Mouse (Mus musculus) liver, embryonic 13.5 days (tissue): Measurements from ENCODE around the gene Amelx. TPM values are rescaled to one million over a fixed set of nuclear protein-coding genes. Genes with fewer than 3 reads are reported as not detected.
A peak's percentile ranks its signal among the peaks of the same experiment; 100 is the strongest.

Experiments used
- ATAC-seq: fragments of 200-750 bp; cut with Nextera tagmentation; 2 replicates; pipeline ENCODE4 v1.8.0; 2017; ENCODE audit warnings: low read depth, mild to moderate bottlenecking, moderate number of reproducible peaks, moderate library complexity
- DNase-seq: peaks from one replicate; pipeline ENCODE4 v3.0.0; 2022
- H3K27ac ChIP-seq: fragments of 300-500 bp; sonication (generic); 2 replicates; pipeline ENCODE4 v1.5.1; 2015; ENCODE audit warnings: moderate library complexity, mild to moderate bottlenecking, inconsistent platforms
- H3K27me3 ChIP-seq: fragments of 300-500 bp; sonication (generic); 2 replicates; pipeline ENCODE4 v1.6.1; 2015; ENCODE audit warnings: mild to moderate bottlenecking, inconsistent platforms
- H3K36me3 ChIP-seq: fragments of 300-500 bp; sonication (generic); 2 replicates; pipeline ENCODE4 v1.6.1; 2015; ENCODE audit warnings: mild to moderate bottlenecking, inconsistent platforms
- H3K4me1 ChIP-seq: fragments of 300-500 bp; sonication (generic); replicated peaks from 2 replicates; pipeline ENCODE4 v1.6.1; 2015; ENCODE audit warnings: inconsistent platforms
- H3K4me2 ChIP-seq: fragments of 300-500 bp; sonication (generic); 2 replicates; pipeline ENCODE4 v1.6.1; 2015; ENCODE audit warnings: inconsistent platforms, mild to moderate bottlenecking, moderate library complexity
- H3K4me3 ChIP-seq: fragments of 300-500 bp; sonication (generic); replicated peaks from 2 replicates; pipeline ENCODE4 v1.5.1; 2015; ENCODE audit warnings: mild to moderate bottlenecking, inconsistent platforms
- H3K9ac ChIP-seq: fragments of 300-500 bp; sonication (generic); 2 replicates; pipeline ENCODE4 v1.6.1; 2015; ENCODE audit warnings: mild to moderate bottlenecking, inconsistent platforms
- H3K9me3 ChIP-seq: fragments of 300-500 bp; sonication (generic); replicated peaks from 2 replicates; pipeline ENCODE4 v1.6.1; 2016; ENCODE audit warnings: inconsistent platforms
- WGBS: fragments of 180-500 bp; shearing (Covaris S2); methylation state at CpG from one replicate; pipeline ENCODE4 v1.1.7; 2015; ENCODE audit not compliant: insufficient replicate concordance; 5-methylcytosine and 5-hydroxymethylcytosine counted together
- polyA plus RNA-seq: library from polyadenylated mRNA; unstranded; fragments of >200 nt; fragmentation: Nextera tagmentation; extraction: Ambion mirVana; gene quantifications from 2 replicates; pipeline ENCODE4 v1.2.1, GENCODE M21; 2015

Gene Amelx
- not detected in 2 replicates for polyA plus RNA-seq

- no peak within 1 kb of the TSS for H3K27ac ChIP-seq
- DNase-seq: no peak
- no peak within 1 kb of the TSS for H3K4me3 ChIP-seq
- WGBS: 63% methylated on average over 5 of the region's 5 CpGs
- no peak for ATAC-seq
- no peaks in the 10 kb centered on the region for H3K27me3 ChIP-seq
- no peak within 1 kb of the TSS for H3K9ac ChIP-seq
- no peaks in the 10 kb centered on the region for H3K4me1 ChIP-seq
- no peak within 1 kb of the TSS for H3K4me2 ChIP-seq
- no peaks in the 10 kb centered on the region for H3K9me3 ChIP-seq
- no peaks in the 10 kb centered on the region for H3K36me3 ChIP-seq
These were observed at the start of gene Amelx for GRCm38 (mm10) chrX:169187100-169187499. Amelx (minus strand) TSS chrX:169187200.

- no peaks in the 10 kb centered on the region for H3K9me3 ChIP-seq
- 47% methylated on average over 3 of the region's 3 CpGs for WGBS
- no peak for ATAC-seq
- H3K36me3 ChIP-seq: no peaks in the 10 kb centered on the region
- H3K27me3 ChIP-seq: no peaks in the 10 kb centered on the region
- no peak overlapping the region for H3K4me2 ChIP-seq
- no peak for DNase-seq
- no peak overlapping the region for H3K4me3 ChIP-seq
- no peak overlapping the region for H3K9ac ChIP-seq
- H3K27ac ChIP-seq: no peak overlapping the region
- H3K4me1 ChIP-seq: no peaks in the 10 kb centered on the region
These were observed 35.5 kb upstream of the Amelx start for GRCm38 (mm10) chrX:169222357-169223062.

GRCm38 (mm10) chrX:169220064-169220463, 33.1 kb upstream of the Amelx start:
- Histone ChIP-seq H3K4me2 (no peak overlapping the region), H3K9me3 (no peaks in the 10 kb centered on the region)

GRCm38 (mm10) chrX:169210019-169210418, 23.0 kb upstream of the Amelx start:
- no peaks in the 10 kb centered on the region for H3K27me3 ChIP-seq
- DNase-seq: no peak
- H3K9ac ChIP-seq: no peak overlapping the region
- H3K4me3 ChIP-seq: no peak overlapping the region
- H3K4me1 ChIP-seq: no peaks in the 10 kb centered on the region
- ATAC-seq: no peak
- H3K36me3 ChIP-seq: no peaks in the 10 kb centered on the region
- H3K27ac ChIP-seq: no peak overlapping the region
- WGBS: 55% methylated on average over 3 of the region's 3 CpGs
- no peak overlapping the region for H3K4me2 ChIP-seq
- H3K9me3 ChIP-seq: no peaks in the 10 kb centered on the region

More at GRCm38 (mm10) chrX:169220064-169220463, 33.1 kb upstream of the Amelx start:
- Histone ChIP-seq H3K36me3 (no peaks in the 10 kb centered on the region), H3K27ac (no peak overlapping the region), H3K4me3 (no peak overlapping the region), H3K27me3 (no peaks in the 10 kb centered on the region), H3K9ac (no peak overlapping the region), H3K4me1 (no peaks in the 10 kb centered on the region)
- 27% methylated on average over 8 of the region's 8 CpGs for WGBS
- DNase-seq (peak; percentile 0), ATAC-seq (peak; percentile 57; the same call in 1 of the 2 replicates)

GRCm38 (mm10) chrX:169178634-169179033, 8.4 kb downstream of the Amelx start:
- Histone ChIP-seq H3K4me1 (no peaks in the 10 kb centered on the region), H3K9me3 (no peaks in the 10 kb centered on the region), H3K27me3 (no peaks in the 10 kb centered on the region), H3K4me3 (no peak overlapping the region), H3K9ac (no peak overlapping the region), H3K27ac (no peak overlapping the region), H3K36me3 (no peaks in the 10 kb centered on the region), H3K4me2 (no peak overlapping the region)
- ATAC-seq (no peak), DNase-seq (no peak)
- WGBS: 60% methylated on average over 2 of the region's 2 CpGs

- H3K4me1 ChIP-seq: no peaks in the 10 kb centered on the region
These were observed 13.2 kb downstream of the Amelx start for GRCm38 (mm10) chrX:169173796-169174195.

GRCm38 (mm10) chrX:169170981-169171380, 16.0 kb downstream of the Amelx start:
- H3K4me2 ChIP-seq: no peak overlapping the region
- DNase-seq: no peak

More at GRCm38 (mm10) chrX:169173796-169174195, 13.2 kb downstream of the Amelx start:
- no peak for DNase-seq
- Histone ChIP-seq H3K9ac (no peak overlapping the region), H3K4me3 (no peak overlapping the region), H3K27ac (no peak overlapping the region), H3K36me3 (no peaks in the 10 kb centered on the region), H3K9me3 (no peaks in the 10 kb centered on the region), H3K4me2 (no peak overlapping the region), H3K27me3 (no peaks in the 10 kb centered on the region)
- 73% methylated on average over 1 of the region's 1 CpGs for WGBS
- no peak for ATAC-seq

GRCm38 (mm10) chrX:169158385-169158784, 28.6 kb downstream of the Amelx start:
- Histone ChIP-seq H3K4me3 (no peak overlapping the region), H3K9me3 (no peaks in the 10 kb centered on the region), H3K36me3 (no peaks in the 10 kb centered on the region), H3K4me2 (no peak overlapping the region), H3K27me3 (no peaks in the 10 kb centered on the region), H3K4me1 (no peaks in the 10 kb centered on the region), H3K27ac (no peak overlapping the region), H3K9ac (no peak overlapping the region)
- DNase-seq (no peak), ATAC-seq (0 out of 2 replicates have a peak, but pooled peaks have one; percentile 31)
- WGBS: 39% methylated on average over 6 of the region's 6 CpGs

More at GRCm38 (mm10) chrX:169170981-169171380, 16.0 kb downstream of the Amelx start:
- ATAC-seq: no peak
- no peak overlapping the region for H3K9ac ChIP-seq
- H3K27me3 ChIP-seq: no peaks in the 10 kb centered on the region
- no peaks in the 10 kb centered on the region for H3K4me1 ChIP-seq
- H3K27ac ChIP-seq: no peak overlapping the region
- H3K4me3 ChIP-seq: no peak overlapping the region
- 53% methylated on average over 2 of the region's 2 CpGs for WGBS
- no peaks in the 10 kb centered on the region for H3K9me3 ChIP-seq
- H3K36me3 ChIP-seq: no peaks in the 10 kb centered on the region

GRCm38 (mm10) chrX:169153805-169154204, 33.2 kb downstream of the Amelx start:
- ATAC-seq (no peak), DNase-seq (no peak)
- no peak overlapping the region for H3K9ac ChIP-seq
- no peaks in the 10 kb centered on the region for H3K9me3 ChIP-seq
- no peak overlapping the region for H3K4me3 ChIP-seq
- no peak overlapping the region for H3K4me2 ChIP-seq
- H3K27ac ChIP-seq: no peak overlapping the region
- no peaks in the 10 kb centered on the region for H3K4me1 ChIP-seq
- no peaks in the 10 kb centered on the region for H3K36me3 ChIP-seq
- H3K27me3 ChIP-seq: 0 out of 2 replicates have a peak, but pooled peaks cover 2% of the 10 kb centered on the region

GRCm38 (mm10) chrX:169140467-169140866, 46.5 kb downstream of the Amelx start:
- no peak overlapping the region for H3K4me3 ChIP-seq
- DNase-seq (no peak), ATAC-seq (no peak)
- H3K36me3 ChIP-seq: no peaks in the 10 kb centered on the region
- H3K27me3 ChIP-seq: no peaks in the 10 kb centered on the region
- no peak overlapping the region for H3K4me2 ChIP-seq
- no peaks in the 10 kb centered on the region for H3K4me1 ChIP-seq
- WGBS: 73% methylated on average over 9 of the region's 9 CpGs
- H3K9ac ChIP-seq: no peak overlapping the region
- no peaks in the 10 kb centered on the region for H3K9me3 ChIP-seq
- H3K27ac ChIP-seq: no peak overlapping the region

- H3K27ac ChIP-seq: no peak overlapping the region
- H3K4me2 ChIP-seq: no peak overlapping the region
- no peaks in the 10 kb centered on the region for H3K27me3 ChIP-seq
- DNase-seq: no peak
- no peak overlapping the region for H3K4me3 ChIP-seq
- H3K9me3 ChIP-seq: no peaks in the 10 kb centered on the region
- no peaks in the 10 kb centered on the region for H3K36me3 ChIP-seq
- WGBS: 68% methylated on average over 7 of the region's 7 CpGs
- H3K9ac ChIP-seq: no peak overlapping the region
- H3K4me1 ChIP-seq: no peaks in the 10 kb centered on the region
- no peak for ATAC-seq
These were observed 47.2 kb downstream of the Amelx start for GRCm38 (mm10) chrX:169139758-169140157.
